Mouse (Mus musculus) forebrain, postnatal 0 days (tissue): ENCODE results near the gene Pold1. TPM values are rescaled to one million over a fixed set of nuclear protein-coding genes. Genes with fewer than 3 reads are reported as not detected.

Source experiments
- ATAC-seq: fragments of 200-750 bp; cut with Nextera tagmentation; 2 replicates; pipeline ENCODE4 v1.8.0; 2017; ENCODE audit warnings: mild to moderate bottlenecking, moderate library complexity
- DNase-seq: peaks from one replicate; pipeline ENCODE4 v3.0.0-alpha.2; 2015
- H3K27ac ChIP-seq: fragments of 300-500 bp; sonication (generic); 2 replicates; pipeline ENCODE4 v1.5.1; 2014; ENCODE audit warnings: low read depth, mild to moderate bottlenecking, antibody characterized with exemption, low read length, moderate library complexity, mixed read lengths
- H3K27me3 ChIP-seq: fragments of 300-500 bp; sonication (generic); 2 replicates; pipeline ENCODE4 v1.6.1; 2014; ENCODE audit warnings: mild to moderate bottlenecking, low read length, mixed read lengths; ENCODE audit not compliant: insufficient read depth
- H3K36me3 ChIP-seq: fragments of 300-500 bp; sonication (generic); 2 replicates; pipeline ENCODE4 v1.6.1; 2014; ENCODE audit warnings: mild to moderate bottlenecking, moderate library complexity; ENCODE audit not compliant: insufficient read depth
- H3K4me1 ChIP-seq: fragments of 300-500 bp; sonication (generic); 2 replicates; pipeline ENCODE4 v1.6.1; 2014; ENCODE audit warnings: antibody characterized with exemption; ENCODE audit not compliant: insufficient read depth
- H3K4me2 ChIP-seq: fragments of 300-500 bp; sonication (generic); 2 replicates; pipeline ENCODE4 v1.6.1; 2014; ENCODE audit warnings: low read depth, mild to moderate bottlenecking, moderate library complexity
- H3K4me3 ChIP-seq: fragments of 300-500 bp; sonication (generic); 2 replicates; pipeline ENCODE4 v1.5.1; 2014; ENCODE audit warnings: low read depth, low read length, mixed read lengths
- H3K9ac ChIP-seq: fragments of 300-500 bp; sonication (generic); 2 replicates; pipeline ENCODE4 v1.6.1; 2014; ENCODE audit warnings: mild to moderate bottlenecking
- H3K9me3 ChIP-seq: fragments of 300-500 bp; sonication (generic); 2 replicates; pipeline ENCODE4 v1.6.1; 2016; ENCODE audit warnings: low read length
- CTCF ChIP-seq: sonication (generic); IDR thresholded peaks from 2 replicates; pipeline ENCODE4 v1.5.1; 2016; ENCODE audit warnings: antibody characterized with exemption, control low read depth, low read depth
- WGBS: fragments of 180-500 bp; shearing (Covaris S2); extraction: QIAGEN DNeasy Blood & Tissue Kit; methylation state at CpG from one replicate; pipeline ENCODE4 v1.1.7; 2014; 5-methylcytosine and 5-hydroxymethylcytosine counted together
- polyA plus RNA-seq: library from polyadenylated mRNA; unstranded; fragments of >200 nt; fragmentation: Nextera tagmentation; extraction: Ambion mirVana; gene quantifications from 2 replicates; pipeline ENCODE4 v1.2.1, GENCODE M21; 2015
- total RNA-seq: library from RNA; depleted of rRNA; stranded (reverse); fragments of >200 nt; gene quantifications from 2 replicates; pipeline ENCODE4 v1.2.3, GENCODE M21; 2014

The Pold1 gene
- total and polyA plus RNA-seq, 2 experiments from 2014 or later = 14.2 to 16.2 TPM

- Histone ChIP-seq H3K27ac (no peak overlapping the region), H3K36me3 (no peaks in the 10 kb centered on the region), H3K4me2 (no peak overlapping the region), H3K4me3 (no peak overlapping the region), H3K27me3 (no peaks in the 10 kb centered on the region), H3K9me3 (no peaks in the 10 kb centered on the region), H3K9ac (no peak overlapping the region), H3K4me1 (peaks cover 8% of the 10 kb centered on the region; the same call in 1 of the 2 replicates)
- DNase-seq (no peak), ATAC-seq (no peak)
- TF ChIP-seq CTCF = no peak
- WGBS = 100% methylated on average over 1 of the region's 1 CpGs
Measured at GRCm38 (mm10) chr7:44583146-44583545, 34.5 kb upstream of the Pold1 start.

- TF ChIP-seq CTCF = no peak
- Histone ChIP-seq H3K4me1 (peaks cover 8% of the 10 kb centered on the region; the same call in 1 of the 2 replicates), H3K9ac (no peak overlapping the region), H3K4me2 (no peak overlapping the region), H3K4me3 (no peak overlapping the region), H3K27ac (no peak overlapping the region), H3K9me3 (no peaks in the 10 kb centered on the region), H3K36me3 (no peaks in the 10 kb centered on the region), H3K27me3 (no peaks in the 10 kb centered on the region)
- no peak for ATAC-seq
- WGBS = 81% methylated on average over 5 of the region's 5 CpGs
- no peak for DNase-seq
Measured at GRCm38 (mm10) chr7:44582709-44583108, 34.1 kb upstream of the Pold1 start.

GRCm38 (mm10) chr7:44581637-44582036 is 33.0 kb upstream of the Pold1 start:
- Histone ChIP-seq H3K9me3 (no peaks in the 10 kb centered on the region), H3K4me3 (no peak overlapping the region), H3K27me3 (no peaks in the 10 kb centered on the region), H3K9ac (no peak overlapping the region), H3K36me3 (no peaks in the 10 kb centered on the region), H3K27ac (no peak overlapping the region), H3K4me2 (no peak overlapping the region), H3K4me1 (no peaks in the 10 kb centered on the region)
- 79% methylated on average over 6 of the region's 6 CpGs for WGBS
- TF ChIP-seq CTCF = no peak
- ATAC-seq = no peak
- DNase-seq = no peak

- no peaks in the 10 kb centered on the region for H3K36me3 ChIP-seq
- no peaks in the 10 kb centered on the region for H3K9me3 ChIP-seq
- DNase-seq (no peak), ATAC-seq (no peak)
- H3K4me1 ChIP-seq = no peaks in the 10 kb centered on the region
- H3K4me2 ChIP-seq = no peak overlapping the region
- no peak for TF ChIP-seq CTCF
- H3K27me3 ChIP-seq = no peaks in the 10 kb centered on the region
- H3K27ac ChIP-seq = no peak overlapping the region
- 57% methylated on average over 5 of the region's 5 CpGs for WGBS
- no peak overlapping the region for H3K4me3 ChIP-seq
- no peak overlapping the region for H3K9ac ChIP-seq
Measured at GRCm38 (mm10) chr7:44576333-44576844, 27.7 kb upstream of the Pold1 start.

GRCm38 (mm10) chr7:44572956-44573484 is 24.4 kb upstream of the Pold1 start:
- DNase-seq (no peak), ATAC-seq (no peak)
- no peaks in the 10 kb centered on the region for H3K36me3 ChIP-seq
- no peak overlapping the region for H3K27ac ChIP-seq
- H3K27me3 ChIP-seq = no peaks in the 10 kb centered on the region
- no peaks in the 10 kb centered on the region for H3K4me1 ChIP-seq
- WGBS = 70% methylated on average over 5 of the region's 5 CpGs
- H3K9ac ChIP-seq = no peak overlapping the region
- no peak overlapping the region for H3K4me3 ChIP-seq
- H3K4me2 ChIP-seq = no peak overlapping the region
- H3K9me3 ChIP-seq = no peaks in the 10 kb centered on the region
- no peak for TF ChIP-seq CTCF

- 36% methylated on average over 7 of the region's 7 CpGs for WGBS
- ATAC-seq = no peak
Measured at GRCm38 (mm10) chr7:44572213-44572701, 23.6 kb upstream of the Pold1 start, which contains the start of gene Napsa. Gene Napsa (plus strand): TSS chr7:44572380.

GRCm38 (mm10) chr7:44571811-44572210 is 23.2 kb upstream of the Pold1 start:
- no peak for TF ChIP-seq CTCF
- Histone ChIP-seq H3K4me3 (no peak overlapping the region), H3K27ac (no peak overlapping the region), H3K9ac (no peak overlapping the region), H3K4me2 (no peak overlapping the region), H3K4me1 (no peaks in the 10 kb centered on the region), H3K27me3 (no peaks in the 10 kb centered on the region), H3K36me3 (no peaks in the 10 kb centered on the region), H3K9me3 (no peaks in the 10 kb centered on the region)
- WGBS = 31% methylated on average over 4 of the region's 4 CpGs
- no peak for DNase-seq
- no peak for ATAC-seq

More at GRCm38 (mm10) chr7:44572213-44572701, 23.6 kb upstream of the Pold1 start, which contains the start of gene Napsa:
- Histone ChIP-seq H3K36me3 (no peaks in the 10 kb centered on the region), H3K4me3 (no peak within 1 kb of the TSS), H3K4me1 (no peaks in the 10 kb centered on the region), H3K4me2 (no peak within 1 kb of the TSS), H3K9me3 (no peaks in the 10 kb centered on the region), H3K27me3 (no peaks in the 10 kb centered on the region), H3K27ac (no peak within 1 kb of the TSS), H3K9ac (no peak within 1 kb of the TSS)
- no peak for TF ChIP-seq CTCF
- DNase-seq = no peak
